Mouse (Mus musculus) liver, adult 2 months (tissue): Measurements from ENCODE around the gene Spata45. TPM values are rescaled to one million over a fixed set of nuclear protein-coding genes. Genes with fewer than 3 reads are reported as not detected.
A peak's percentile ranks its signal among the peaks of the same experiment; 100 is the strongest.

Experiments used
- DNase-seq: peaks from one replicate; pipeline ENCODE4 v3.0.0-alpha.2; 2011; ENCODE audit warnings: low read depth, low spot score; ENCODE audit errors: extremely low read depth
- H3K27ac ChIP-seq: fragments of 200-500 bp; replicated peaks from 2 replicates; pipeline ENCODE4 v1.5.1; 2012; ENCODE audit warnings: low read depth, mild to moderate bottlenecking, control low read depth, inconsistent platforms, low read length; ENCODE audit not compliant: insufficient read depth
- H3K27me3 ChIP-seq: fragments of 200-500 bp; 2 replicates; pipeline ENCODE4 v1.6.1; 2012; ENCODE audit warnings: mild to moderate bottlenecking, moderate library complexity, low read length, inconsistent platforms; ENCODE audit not compliant: control insufficient read depth, insufficient read depth
- H3K36me3 ChIP-seq: fragments of 200-500 bp; 2 replicates; pipeline ENCODE4 v1.6.1; 2012; ENCODE audit warnings: low read length, inconsistent platforms; ENCODE audit not compliant: control insufficient read depth, insufficient read depth
- H3K4me1 ChIP-seq: fragments of 200-500 bp; 2 replicates; pipeline ENCODE4 v1.6.1; 2011; ENCODE audit warnings: low read length; ENCODE audit not compliant: control insufficient read depth, insufficient read depth
- H3K4me3 ChIP-seq: fragments of 200-500 bp; 2 replicates; pipeline ENCODE4 v1.5.1; 2011; ENCODE audit warnings: low read depth, mild to moderate bottlenecking, control low read depth, low read length, moderate library complexity; ENCODE audit not compliant: insufficient read depth
- H3K79me2 ChIP-seq: fragments of 200-500 bp; 2 replicates; pipeline ENCODE4 v1.6.1; 2012; ENCODE audit warnings: inconsistent platforms, mild to moderate bottlenecking, low read length, moderate library complexity; ENCODE audit not compliant: control insufficient read depth, insufficient read depth
- H3K9ac ChIP-seq: fragments of 200-500 bp; 2 replicates; pipeline ENCODE4 v1.6.1; 2012; ENCODE audit warnings: low read depth, mild to moderate bottlenecking, control low read depth, inconsistent platforms, low read length
- CTCF ChIP-seq: fragments of 200-500 bp; IDR thresholded peaks from 2 replicates; pipeline ENCODE4 v1.5.1; 2011; ENCODE audit warnings: low read depth, low read length, control low read depth
- POLR2A ChIP-seq: fragments of 200-500 bp; IDR thresholded peaks from 2 replicates; pipeline ENCODE4 v1.6.1; 2011; ENCODE audit warnings: low read length, control low read depth; ENCODE audit not compliant: insufficient read depth; ENCODE audit errors: extremely low read depth
- WGBS: fragments of 180-500 bp; shearing (Covaris S2); methylation state at CpG from one replicate; pipeline ENCODE4 v1.1.7; 2018; 5-methylcytosine and 5-hydroxymethylcytosine counted together
- polyA plus RNA-seq: library from polyadenylated mRNA; depleted of rRNA; stranded (reverse); fragments of >200 nt; gene quantifications from 2 replicates; pipeline ENCODE4 v1.2.3, GENCODE M21; 2012; rRNA removed
- total RNA-seq: library from RNA; depleted of rRNA; stranded (reverse); fragments of >200 nt; gene quantifications from 2 replicates; pipeline ENCODE4 v1.2.3, GENCODE M21; 2014; rRNA removed

Spata45 gene
- total RNA-seq: not detected in 2 replicates
- not detected in 2 replicates for polyA plus RNA-seq

GRCm38 (mm10) chr1:191036554-191037334, at the start of gene Spata45:
TSS of gene Spata45 (plus strand) at chr1:191036639.
- H3K36me3 ChIP-seq: no peaks in the 10 kb centered on the region
- TF ChIP-seq POLR2A (no peak), CTCF (no peak)
- H3K79me2 ChIP-seq: no peaks in the 10 kb centered on the region
- 64% methylated on average over 6 of the region's 6 CpGs for WGBS
- no peaks in the 10 kb centered on the region for H3K27me3 ChIP-seq
- DNase-seq: peak; percentile 24
- H3K9ac ChIP-seq: no peak within 1 kb of the TSS
- H3K4me1 ChIP-seq: no peaks in the 10 kb centered on the region
- no peak within 1 kb of the TSS for H3K27ac ChIP-seq
- H3K4me3 ChIP-seq: no peak within 1 kb of the TSS

- no peaks in the 10 kb centered on the region for H3K4me1 ChIP-seq
- 85% methylated on average over 9 of the region's 9 CpGs for WGBS
- H3K79me2 ChIP-seq: no peaks in the 10 kb centered on the region
- DNase-seq: no peak
- H3K9ac ChIP-seq: no peak overlapping the region
- H3K36me3 ChIP-seq: no peaks in the 10 kb centered on the region
- H3K4me3 ChIP-seq: no peak overlapping the region
- TF ChIP-seq CTCF (peak; percentile 28; the same call in 1 of the 2 replicates), POLR2A (no peak)
- no peaks in the 10 kb centered on the region for H3K27me3 ChIP-seq
- no peak overlapping the region for H3K27ac ChIP-seq
Observed at GRCm38 (mm10) chr1:190989437-190990082, 46.9 kb upstream of the Spata45 start.

GRCm38 (mm10) chr1:190995548-190995947, 40.9 kb upstream of the Spata45 start:
- H3K36me3 ChIP-seq: no peaks in the 10 kb centered on the region
- no peak overlapping the region for H3K9ac ChIP-seq
- no peak for DNase-seq
- H3K4me3 ChIP-seq: no peak overlapping the region
- no peak for TF ChIP-seq POLR2A
- no peak for TF ChIP-seq CTCF
- 66% methylated on average over 7 of the region's 7 CpGs for WGBS
- no peaks in the 10 kb centered on the region for H3K27me3 ChIP-seq
- no peak overlapping the region for H3K27ac ChIP-seq
- H3K4me1 ChIP-seq: no peaks in the 10 kb centered on the region
- H3K79me2 ChIP-seq: no peaks in the 10 kb centered on the region

- no peak for TF ChIP-seq POLR2A
- TF ChIP-seq CTCF: no peak
- Histone ChIP-seq H3K4me1 (no peaks in the 10 kb centered on the region), H3K4me3 (no peak overlapping the region), H3K36me3 (no peaks in the 10 kb centered on the region), H3K27me3 (no peaks in the 10 kb centered on the region), H3K27ac (no peak overlapping the region), H3K79me2 (no peaks in the 10 kb centered on the region), H3K9ac (no peak overlapping the region)
- no peak for DNase-seq
- 71% methylated on average over 6 of the region's 6 CpGs for WGBS
Observed at GRCm38 (mm10) chr1:190996346-190996877, 40.0 kb upstream of the Spata45 start.

- WGBS: 90% methylated on average over 1 of the region's 1 CpGs
- H3K36me3 ChIP-seq: no peaks in the 10 kb centered on the region
- DNase-seq: no peak
- no peaks in the 10 kb centered on the region for H3K79me2 ChIP-seq
- no peak overlapping the region for H3K27ac ChIP-seq
- TF ChIP-seq POLR2A: no peak
- TF ChIP-seq CTCF: no peak
- H3K9ac ChIP-seq: no peak overlapping the region
- no peaks in the 10 kb centered on the region for H3K4me1 ChIP-seq
- no peaks in the 10 kb centered on the region for H3K27me3 ChIP-seq
- no peak overlapping the region for H3K4me3 ChIP-seq
Observed at GRCm38 (mm10) chr1:190998027-190998426, 38.4 kb upstream of the Spata45 start.
